Mouse (Mus musculus): ENCODE results near the gene Taldo1. TPM values are rescaled to one million over a fixed set of nuclear protein-coding genes. Genes with fewer than 3 reads are reported as not detected.

Taldo1 gene
- polyA plus RNA-seq, 1 experiment from 2014 or later, result 293 TPM

DNA sequence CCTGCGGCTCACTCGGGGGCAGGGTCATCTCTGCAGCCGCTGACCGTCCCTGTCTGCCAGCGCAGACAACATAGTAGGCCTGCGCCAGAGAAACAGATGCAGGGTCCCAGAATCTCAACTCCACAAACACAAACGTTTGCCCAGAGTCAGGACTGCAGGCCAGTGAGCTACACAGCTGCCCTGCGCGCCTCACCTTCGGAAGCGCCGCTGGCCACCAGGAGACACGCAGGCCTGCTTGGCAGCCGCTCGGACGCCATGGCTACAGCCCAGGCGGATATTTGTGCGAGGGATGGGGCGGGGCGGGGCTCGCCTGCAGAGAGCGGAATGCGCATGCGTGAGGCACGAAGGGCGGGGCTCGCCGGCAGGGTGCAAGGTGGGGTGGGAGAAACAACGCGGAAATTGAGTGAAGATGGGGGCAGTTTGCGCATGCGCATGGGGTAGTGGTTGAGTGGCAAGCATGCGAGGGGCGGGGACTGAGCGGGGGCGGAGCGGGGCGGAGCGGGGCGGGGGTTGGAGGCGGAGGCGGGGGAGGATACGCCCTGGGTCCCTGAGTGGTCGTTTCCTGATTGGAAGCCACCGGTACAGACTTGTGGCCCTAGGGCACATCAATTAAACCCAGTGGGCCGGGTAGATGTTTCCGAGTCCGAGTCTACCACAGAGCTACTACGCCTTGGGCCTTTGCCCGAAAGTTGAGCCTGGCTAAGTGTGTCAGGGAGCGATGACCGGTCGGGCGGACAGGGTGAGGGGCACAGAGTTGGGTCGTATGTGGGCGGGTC lies 22.0 kb downstream of the Taldo1 start, which contains the start of gene Gatd1:
Gatd1 (minus strand) TSS at position 328 of the 776 bp plus-strand sequence.
- Histone ChIP-seq H3K4me1 (peaks cover 19% of the 10 kb centered on the region), H3K36me3 (peaks cover 16% of the 10 kb centered on the region), H3K27ac (peak within 1 kb of the TSS; percentile 77), H3K27me3 (no peaks in the 10 kb centered on the region), H3K9me3 (no peaks in the 10 kb centered on the region), H3K4me2 (peak within 1 kb of the TSS; percentile 87), H3K9ac (peak within 1 kb of the TSS; percentile 89), H3K4me3 (peak within 1 kb of the TSS; percentile 85)
- under 1% methylated on average over 56 of the region's 56 CpGs for WGBS
- ATAC-seq (ENCODE audit: borderline replicate concordance, extremely low read depth, low FRiP score, low TSS enrichment), result peak; percentile 92

- no peak for ATAC-seq (ENCODE audit: borderline replicate concordance, extremely low read depth, low FRiP score, low TSS enrichment)
- Histone ChIP-seq H3K9me3 (no peaks in the 10 kb centered on the region), H3K4me3 (no peak overlapping the region), H3K27me3 (no peaks in the 10 kb centered on the region), H3K9ac (no peak overlapping the region), H3K4me1 (peaks cover 15% of the 10 kb centered on the region), H3K4me2 (no peak overlapping the region), H3K36me3 (no peaks in the 10 kb centered on the region), H3K27ac (no peak overlapping the region)
- WGBS, result 79% methylated on average over 6 of the region's 6 CpGs
Measured at GRCm38 (mm10) chr7:141416144-141416841, 24.3 kb downstream of the Taldo1 start.

- Histone ChIP-seq H3K4me3 (no peak overlapping the region), H3K4me1 (peaks cover 12% of the 10 kb centered on the region), H3K36me3 (no peaks in the 10 kb centered on the region), H3K9ac (no peak overlapping the region), H3K27me3 (no peaks in the 10 kb centered on the region), H3K9me3 (no peaks in the 10 kb centered on the region), H3K27ac (no peak overlapping the region), H3K4me2 (no peak overlapping the region)
- WGBS, result 65% methylated on average over 8 of the region's 8 CpGs
- no peak for ATAC-seq (ENCODE audit: borderline replicate concordance, extremely low read depth, low FRiP score, low TSS enrichment)
Measured at GRCm38 (mm10) chr7:141417731-141418681, 26.0 kb downstream of the Taldo1 start.

GRCm38 (mm10) chr7:141418970-141419369 lies 27.0 kb downstream of the Taldo1 start:
- H3K4me3 ChIP-seq, result no peak overlapping the region
- no peaks in the 10 kb centered on the region for H3K9me3 ChIP-seq
- peaks cover 7% of the 10 kb centered on the region for H3K4me1 ChIP-seq
- ATAC-seq (ENCODE audit: borderline replicate concordance, extremely low read depth, low FRiP score, low TSS enrichment), result no peak
- no peak overlapping the region for H3K27ac ChIP-seq
- H3K9ac ChIP-seq, result no peak overlapping the region
- WGBS, result 59% methylated on average over 7 of the region's 7 CpGs
- H3K36me3 ChIP-seq, result no peaks in the 10 kb centered on the region
- no peaks in the 10 kb centered on the region for H3K27me3 ChIP-seq
- no peak overlapping the region for H3K4me2 ChIP-seq

GRCm38 (mm10) chr7:141420030-141420702 lies 28.2 kb downstream of the Taldo1 start:
- Histone ChIP-seq H3K27ac (no peak overlapping the region), H3K27me3 (no peaks in the 10 kb centered on the region), H3K36me3 (no peaks in the 10 kb centered on the region), H3K9me3 (no peaks in the 10 kb centered on the region), H3K4me3 (no peak overlapping the region), H3K4me1 (no peaks in the 10 kb centered on the region), H3K9ac (no peak overlapping the region), H3K4me2 (no peak overlapping the region)
- ATAC-seq (ENCODE audit: borderline replicate concordance, extremely low read depth, low FRiP score, low TSS enrichment), result no peak
- 64% methylated on average over 9 of the region's 9 CpGs for WGBS

GRCm38 (mm10) chr7:141423811-141424210 lies 31.8 kb downstream of the Taldo1 start:
- Histone ChIP-seq H3K27me3 (no peaks in the 10 kb centered on the region), H3K4me3 (no peak overlapping the region), H3K27ac (no peak overlapping the region), H3K9ac (no peak overlapping the region), H3K4me1 (no peaks in the 10 kb centered on the region), H3K36me3 (no peaks in the 10 kb centered on the region), H3K9me3 (no peaks in the 10 kb centered on the region), H3K4me2 (no peak overlapping the region)
- WGBS, result 64% methylated on average over 4 of the region's 4 CpGs
- no peak for ATAC-seq (ENCODE audit: borderline replicate concordance, extremely low read depth, low FRiP score, low TSS enrichment)

- Histone ChIP-seq H3K27me3 (no peaks in the 10 kb centered on the region), H3K27ac (no peak overlapping the region), H3K9me3 (no peaks in the 10 kb centered on the region), H3K9ac (no peak overlapping the region), H3K4me2 (no peak overlapping the region), H3K4me1 (no peaks in the 10 kb centered on the region), H3K4me3 (no peak overlapping the region), H3K36me3 (peaks cover 19% of the 10 kb centered on the region)
- ATAC-seq (ENCODE audit: borderline replicate concordance, extremely low read depth, low FRiP score, low TSS enrichment), result no peak
- 76% methylated on average over 12 of the region's 12 CpGs for WGBS
Measured at GRCm38 (mm10) chr7:141426948-141427730, 35.1 kb downstream of the Taldo1 start.

GRCm38 (mm10) chr7:141428701-141429100 lies 36.7 kb downstream of the Taldo1 start:
- H3K36me3 ChIP-seq, result peaks cover 25% of the 10 kb centered on the region
- no peak overlapping the region for H3K4me2 ChIP-seq
- H3K4me3 ChIP-seq, result no peak overlapping the region
- H3K27me3 ChIP-seq, result no peaks in the 10 kb centered on the region
- WGBS, result 46% methylated on average over 5 of the region's 5 CpGs
- H3K27ac ChIP-seq, result no peak overlapping the region
- no peak for ATAC-seq (ENCODE audit: borderline replicate concordance, extremely low read depth, low FRiP score, low TSS enrichment)
- peaks cover under 1% of the 10 kb centered on the region; the same call in 1 of the 2 replicates for H3K4me1 ChIP-seq
- no peaks in the 10 kb centered on the region for H3K9me3 ChIP-seq
- H3K9ac ChIP-seq, result no peak overlapping the region

- WGBS, result 6% methylated on average over 19 of the region's 19 CpGs
- H3K27me3 ChIP-seq, result no peaks in the 10 kb centered on the region
- peaks cover 6% of the 10 kb centered on the region for H3K4me1 ChIP-seq
- no peaks in the 10 kb centered on the region for H3K9me3 ChIP-seq
- no peak within 1 kb of the TSS for H3K9ac ChIP-seq
- no peak within 1 kb of the TSS for H3K27ac ChIP-seq
- H3K4me3 ChIP-seq, result no peak within 1 kb of the TSS
- peaks cover 27% of the 10 kb centered on the region for H3K36me3 ChIP-seq
- H3K4me2 ChIP-seq, result peak within 1 kb of the TSS; percentile 28
- no peak; the same call in 1 of the 2 replicates for ATAC-seq (ENCODE audit: borderline replicate concordance, extremely low read depth, low FRiP score, low TSS enrichment)
Measured at GRCm38 (mm10) chr7:141429310-141429709, 37.3 kb downstream of the Taldo1 start, which contains the start of gene Cend1. TSS of gene Cend1 (minus strand) at chr7:141429491.

DNA sequence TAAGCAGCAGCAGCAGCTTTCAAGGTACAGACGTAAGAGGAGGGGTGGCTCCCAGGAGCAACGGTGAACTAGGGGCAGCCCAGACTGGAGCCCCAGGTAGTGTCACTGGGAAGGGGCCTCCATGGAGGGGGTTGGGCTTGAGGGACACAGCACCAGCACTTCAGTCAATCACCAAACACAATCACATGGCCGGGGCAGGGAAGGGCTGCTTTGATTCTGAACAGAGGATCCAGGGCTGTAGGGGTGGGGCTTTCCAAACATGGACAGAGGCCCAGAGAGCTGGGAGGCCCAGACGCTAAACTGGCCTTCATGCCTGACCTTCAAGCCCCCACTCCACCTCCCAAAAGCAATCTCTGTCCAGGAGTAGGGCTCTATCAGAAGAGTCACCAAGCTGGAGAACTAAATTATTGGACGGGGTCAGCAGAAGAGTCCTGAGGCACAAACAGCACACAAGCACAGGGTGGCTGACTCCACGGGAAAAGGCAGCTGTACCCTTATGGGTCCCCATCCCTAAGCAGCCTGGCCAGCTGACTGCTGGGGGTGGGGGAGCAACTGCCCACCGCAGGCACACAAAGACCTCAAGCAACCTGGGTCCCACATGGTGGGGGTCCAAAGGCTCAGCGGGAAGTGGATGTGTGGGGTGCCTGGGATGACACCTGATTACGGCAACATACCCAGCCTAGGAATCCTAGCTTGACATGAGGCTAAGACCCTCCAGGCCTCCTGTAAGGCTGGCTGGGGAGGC lies 38.0 kb downstream of the Taldo1 start:
- Histone ChIP-seq H3K4me3 (no peak overlapping the region), H3K27me3 (no peaks in the 10 kb centered on the region), H3K4me2 (no peak overlapping the region), H3K27ac (no peak overlapping the region), H3K4me1 (peaks cover 13% of the 10 kb centered on the region), H3K9ac (no peak overlapping the region), H3K36me3 (peaks cover 27% of the 10 kb centered on the region), H3K9me3 (no peaks in the 10 kb centered on the region)
- WGBS, result 58% methylated on average over 9 of the region's 9 CpGs
- ATAC-seq (ENCODE audit: borderline replicate concordance, extremely low read depth, low FRiP score, low TSS enrichment), result no peak
